Mouse (Mus musculus): ENCODE measurements around the gene Vgll4.

DNA sequence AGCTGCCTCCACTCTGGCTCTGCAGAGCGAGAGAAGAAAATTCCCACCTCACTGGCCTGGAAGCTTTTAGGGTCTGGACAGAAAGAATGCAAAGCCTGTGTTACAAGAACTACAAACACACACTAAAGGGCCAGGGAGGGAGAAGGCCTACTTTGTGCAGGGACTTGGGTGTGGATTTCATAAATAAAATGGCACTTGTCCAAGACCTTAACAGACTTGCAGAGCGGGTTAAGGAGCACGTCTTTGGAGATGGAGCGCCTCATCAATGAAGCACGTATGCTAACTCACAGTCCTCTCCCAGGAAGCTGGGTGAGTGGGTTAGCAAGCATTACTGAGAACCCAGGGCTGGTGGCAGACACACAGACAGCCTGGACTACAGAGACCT, 37.7 kb downstream of the Vgll4 start:
- TF ChIP-seq E2F4 (IDR thresholded peaks at IDR 0.05; ENCODE audit: insufficient replicate concordance, low read depth, low read length) (no peak), CTCF (conservative IDR thresholded peaks at IDR 0.05 in 1 of 2, IDR thresholded peaks at IDR 0.05 in 1 of 2; ENCODE audit: low read depth in 2 of 2, low read length in 2 of 2) (no peak), POLR2A (IDR thresholded peaks at IDR 0.05; ENCODE audit: low read depth, low read length) (no peak), MAFK (IDR thresholded peaks at IDR 0.05; ENCODE audit: insufficient replicate concordance, low read length) (no peak), POLR2AphosphoS2 (IDR thresholded peaks at IDR 0.05; ENCODE audit: low read depth, low read length) (no peak), CHD1 (IDR thresholded peaks at IDR 0.05; ENCODE audit: low read depth, low read length) (no peak), CHD2 (IDR thresholded peaks at IDR 0.05; ENCODE audit: low read length) (no peak), MAX (IDR thresholded peaks at IDR 0.05; ENCODE audit: low read length) (no peak), USF2 (conservative IDR thresholded peaks at IDR 0.05; ENCODE audit: low read depth, low read length) (no peak), UBTF (IDR thresholded peaks at IDR 0.05; ENCODE audit: low read depth, low read length) (no peak), RAD21 (IDR thresholded peaks at IDR 0.05; ENCODE audit: low read depth, low read length) (no peak), JUN (IDR thresholded peaks at IDR 0.05; ENCODE audit: insufficient read depth, low read depth, low read length) (no peak), ZMIZ1 (IDR thresholded peaks at IDR 0.05; ENCODE audit: low read depth, low read length) (no peak)

Data from CH12.LX (cell line).